Mouse (Mus musculus) liver, embryonic 12.5 days (tissue): Measurements from ENCODE around the gene Use1. TPM values are rescaled to one million over a fixed set of nuclear protein-coding genes. Genes with fewer than 3 reads are reported as not detected.

ENCODE experiments used
- ATAC-seq: fragments of 200-750 bp; cut with Nextera tagmentation; 2 replicates; pipeline ENCODE4 v1.8.0; 2017; ENCODE audit warnings: moderate number of reproducible peaks, mild to moderate bottlenecking, moderate library complexity
- H3K27ac ChIP-seq: fragments of 300-500 bp; sonication (generic); 2 replicates; pipeline ENCODE4 v1.5.1; 2016; ENCODE audit warnings: mild to moderate bottlenecking
- H3K27me3 ChIP-seq: fragments of 300-500 bp; sonication (generic); replicated peaks from 2 replicates; pipeline ENCODE4 v1.6.1; 2016; ENCODE audit warnings: mild to moderate bottlenecking, moderate library complexity
- H3K36me3 ChIP-seq: fragments of 300-500 bp; sonication (generic); 2 replicates; pipeline ENCODE4 v1.6.1; 2016; ENCODE audit warnings: mild to moderate bottlenecking, moderate library complexity
- H3K4me1 ChIP-seq: fragments of 300-500 bp; sonication (generic); 2 replicates; pipeline ENCODE4 v1.6.1; 2016
- H3K4me2 ChIP-seq: fragments of 300-500 bp; sonication (generic); 2 replicates; pipeline ENCODE4 v1.6.1; 2016; ENCODE audit warnings: mild to moderate bottlenecking, moderate library complexity
- H3K4me3 ChIP-seq: fragments of 300-500 bp; sonication (generic); 2 replicates; pipeline ENCODE4 v1.5.1; 2016; ENCODE audit warnings: mild to moderate bottlenecking, moderate library complexity
- H3K9ac ChIP-seq: fragments of 300-500 bp; sonication (generic); 2 replicates; pipeline ENCODE4 v1.6.1; 2016; ENCODE audit warnings: mild to moderate bottlenecking, moderate library complexity
- H3K9me3 ChIP-seq: fragments of 300-500 bp; sonication (generic); replicated peaks from 2 replicates; pipeline ENCODE4 v1.6.1; 2016; ENCODE audit warnings: mild to moderate bottlenecking, moderate library complexity
- WGBS: fragments of 180-500 bp; shearing (Covaris S2); methylation state at CpG from one replicate; pipeline ENCODE4 v1.1.7; 2016; ENCODE audit not compliant: insufficient replicate concordance; 5-methylcytosine and 5-hydroxymethylcytosine counted together
- polyA plus RNA-seq: library from polyadenylated mRNA; unstranded; fragments of >200 nt; fragmentation: Nextera tagmentation; extraction: Ambion mirVana; gene quantifications from 2 replicates; pipeline ENCODE4 v1.2.1, GENCODE M21; 2016

Use1 gene
- polyA plus RNA-seq, 1 experiment from 2014 or later: 61.1 TPM

DNA sequence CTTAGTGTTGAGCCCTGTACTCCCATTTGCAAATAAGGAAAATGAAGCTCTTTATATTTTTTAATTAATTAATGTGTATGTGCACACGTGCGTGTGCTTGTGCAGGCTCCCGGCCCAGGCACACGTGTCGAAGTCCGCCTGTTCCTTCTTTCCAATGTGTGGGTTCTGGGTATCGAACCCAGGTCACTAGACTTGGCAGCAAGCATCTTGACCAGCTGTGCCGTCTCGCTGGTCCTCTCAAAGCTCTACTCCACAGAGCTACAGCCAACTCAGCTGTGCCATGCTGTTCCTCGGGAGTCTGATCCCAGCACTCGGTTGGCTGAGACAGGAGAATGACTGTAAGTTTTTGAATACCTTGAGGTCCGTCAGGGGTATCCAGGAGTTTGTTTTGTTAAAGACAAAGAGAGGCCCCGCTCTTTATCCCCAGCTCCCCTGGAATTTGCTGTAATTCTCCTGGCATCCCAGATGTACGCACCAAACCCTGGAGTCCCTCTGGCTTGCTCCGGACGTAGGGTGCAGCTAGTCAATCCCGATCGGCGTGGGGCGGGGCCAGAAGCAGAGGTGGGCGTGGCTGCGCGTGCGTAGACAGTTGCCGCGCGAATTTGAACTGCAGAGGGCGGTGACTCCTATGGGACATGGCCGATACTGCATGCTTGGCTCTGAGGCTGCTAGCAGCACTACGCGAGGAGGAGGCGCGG lies 38.9 kb downstream of the Use1 start, which contains the start of gene Ankle1:
Gene Ankle1, plus strand, starts transcription at position 610 of the 698 bp plus-strand sequence.
- Histone ChIP-seq H3K9ac (peak within 1 kb of the TSS; percentile 91), H3K27ac (peak within 1 kb of the TSS; percentile 85), H3K27me3 (no peaks in the 10 kb centered on the region), H3K36me3 (peaks cover 57% of the 10 kb centered on the region), H3K4me2 (peak within 1 kb of the TSS; percentile 86), H3K9me3 (no peaks in the 10 kb centered on the region), H3K4me1 (peaks cover 41% of the 10 kb centered on the region), H3K4me3 (peak within 1 kb of the TSS; percentile 92)
- ATAC-seq: peak; percentile 88
- WGBS: 10% methylated on average over 33 of the region's 33 CpGs

DNA sequence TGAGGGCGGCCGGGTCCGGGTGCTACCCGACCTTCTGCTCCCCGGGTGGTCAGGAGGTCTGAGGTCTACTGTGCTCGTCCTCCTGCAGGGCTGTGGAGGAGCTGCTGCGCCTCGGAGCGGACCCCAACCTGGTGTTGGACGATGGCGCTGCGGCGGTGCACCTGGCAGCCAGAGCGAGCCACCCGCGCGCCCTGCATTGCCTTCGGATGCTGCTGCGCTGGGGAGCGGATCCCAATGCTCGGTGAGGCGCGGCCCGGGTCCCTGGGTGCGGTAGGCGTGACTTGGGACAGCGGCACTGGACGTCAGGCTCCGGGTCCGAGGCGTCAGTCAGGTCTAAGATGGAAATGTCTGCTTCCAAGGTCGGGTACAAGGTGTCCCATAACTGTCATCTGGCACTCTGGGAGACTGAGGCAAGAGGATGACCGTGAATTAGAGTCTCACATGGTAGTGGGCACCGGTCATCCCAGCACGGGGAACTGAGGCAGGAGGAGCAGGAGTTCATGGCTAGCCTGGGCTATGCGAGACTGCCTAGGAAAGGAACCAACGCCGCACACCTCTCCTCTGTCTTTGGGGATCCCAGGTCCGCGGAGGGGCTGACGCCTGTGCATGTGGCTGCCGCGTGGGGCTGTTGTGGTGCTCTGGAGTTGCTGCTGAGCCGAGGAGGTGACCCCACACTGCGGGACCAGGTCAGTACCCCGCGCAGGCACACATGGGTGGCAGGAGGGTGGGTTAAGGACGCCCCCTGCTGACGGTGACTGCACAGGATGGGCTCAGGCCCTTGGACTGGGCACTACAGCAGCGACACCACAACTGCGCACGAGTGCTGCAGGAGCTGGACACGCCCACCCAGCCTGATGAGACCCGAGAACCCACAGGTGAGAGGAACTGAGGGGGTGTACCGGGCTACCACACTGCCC lies 39.7 kb downstream of the Use1 start:
- ATAC-seq: peak; percentile 80
- Histone ChIP-seq H3K9ac (peak overlapping the region; percentile 91), H3K9me3 (no peaks in the 10 kb centered on the region), H3K27ac (peak overlapping the region; percentile 85), H3K4me2 (peak overlapping the region; percentile 86), H3K27me3 (no peaks in the 10 kb centered on the region), H3K36me3 (peaks cover 53% of the 10 kb centered on the region), H3K4me3 (peak overlapping the region; percentile 92), H3K4me1 (peaks cover 43% of the 10 kb centered on the region)
- under 1% methylated on average over 55 of the region's 55 CpGs for WGBS

DNA sequence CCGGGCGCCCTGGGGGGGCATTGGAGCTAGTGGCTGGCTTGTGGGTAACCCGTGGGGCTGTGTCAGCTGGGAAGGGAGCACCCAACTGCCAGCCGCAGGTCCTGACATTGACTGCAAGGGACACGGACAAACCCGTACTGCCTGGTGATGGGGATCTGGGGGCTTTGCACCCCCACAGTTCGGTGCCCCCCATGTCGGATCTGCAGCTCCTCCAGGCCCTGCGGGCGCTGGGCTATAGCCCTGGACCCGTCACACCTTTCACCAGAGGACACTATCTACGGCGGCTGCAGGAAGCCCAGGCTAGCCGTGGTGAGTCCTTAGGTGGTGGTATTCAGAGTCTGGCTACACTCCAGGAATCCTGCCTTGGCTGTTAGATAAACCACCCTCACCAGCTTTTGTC lies 40.8 kb downstream of the Use1 start:
- peak overlapping the region; percentile 92 for H3K4me3 ChIP-seq
- peaks cover 52% of the 10 kb centered on the region for H3K36me3 ChIP-seq
- no peaks in the 10 kb centered on the region for H3K27me3 ChIP-seq
- H3K9me3 ChIP-seq: no peaks in the 10 kb centered on the region
- WGBS: 93% methylated on average over 14 of the region's 14 CpGs
- H3K27ac ChIP-seq: no peak overlapping the region
- ATAC-seq: no peak
- H3K9ac ChIP-seq: peak overlapping the region; percentile 91; the same call in 1 of the 2 replicates
- H3K4me1 ChIP-seq: peaks cover 49% of the 10 kb centered on the region
- peak overlapping the region; percentile 86 for H3K4me2 ChIP-seq

GRCm38 (mm10) chr8:71408231-71408630 lies 41.6 kb downstream of the Use1 start:
- Histone ChIP-seq H3K36me3 (peaks cover 44% of the 10 kb centered on the region), H3K4me3 (no peak overlapping the region), H3K9me3 (no peaks in the 10 kb centered on the region), H3K27ac (no peak overlapping the region), H3K4me1 (peaks cover 49% of the 10 kb centered on the region), H3K27me3 (no peaks in the 10 kb centered on the region), H3K4me2 (no peak overlapping the region), H3K9ac (no peak overlapping the region)
- ATAC-seq: no peak
- 83% methylated on average over 4 of the region's 4 CpGs for WGBS

DNA sequence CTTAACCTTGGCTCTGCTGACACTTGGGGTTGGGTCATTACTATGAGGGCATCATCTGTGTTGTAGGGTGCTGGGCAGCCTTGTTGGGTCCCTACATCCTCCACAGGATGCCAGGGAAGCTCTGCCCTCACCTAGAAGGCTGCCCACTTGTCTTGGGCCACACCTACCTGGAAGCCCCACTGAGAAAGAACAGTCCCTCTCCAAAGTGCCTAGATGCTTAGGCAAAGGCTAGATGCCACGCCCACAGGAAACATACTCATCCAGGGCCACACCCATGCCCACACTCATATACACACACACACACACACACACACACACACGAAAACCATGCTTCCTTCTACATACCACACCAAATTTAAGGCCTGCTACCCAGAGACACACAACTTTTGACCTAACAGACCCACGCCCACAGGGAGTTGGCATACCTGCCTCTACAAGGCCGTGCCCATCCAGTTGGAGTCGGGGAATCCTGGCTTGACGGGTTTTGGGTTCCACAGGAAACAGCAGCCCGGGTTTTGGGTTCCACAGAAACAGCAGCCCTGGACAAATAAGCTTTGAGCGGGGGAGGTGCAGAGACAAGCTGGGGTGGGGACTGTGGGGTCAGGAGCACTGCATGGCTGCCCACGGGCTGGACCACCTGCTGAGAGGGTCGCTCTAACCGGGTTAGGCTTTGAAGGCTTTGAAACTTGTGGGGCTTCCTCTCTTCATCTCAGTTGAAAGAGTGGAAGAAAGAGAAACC lies 45.1 kb downstream of the Use1 start:
- Histone ChIP-seq H3K4me2 (no peak overlapping the region), H3K27me3 (no peaks in the 10 kb centered on the region), H3K9ac (no peak overlapping the region), H3K4me1 (peaks cover 26% of the 10 kb centered on the region), H3K36me3 (peaks cover 37% of the 10 kb centered on the region), H3K9me3 (no peaks in the 10 kb centered on the region), H3K4me3 (no peak overlapping the region), H3K27ac (no peak overlapping the region)
- ATAC-seq: peak; percentile 9; the same call in 1 of the 2 replicates
- 39% methylated on average over 11 of the region's 11 CpGs for WGBS

Other genes starting within 250 kb of the Use1 start
- gene Myo9b, start 94.1 kb upstream of the Use1 start, polyA plus RNA-seq: 13.5 and 13.8 TPM in 2 replicates
- gene Haus8, start 93.9 kb upstream of the Use1 start, polyA plus RNA-seq: 60.1 and 62.8 TPM in 2 replicates
- gene Ocel1, start 4.5 kb downstream of the Use1 start, polyA plus RNA-seq: 6.8 and 6.9 TPM in 2 replicates
- gene Nr2f6, start 15.1 kb downstream of the Use1 start, polyA plus RNA-seq: 35.3 and 38.8 TPM in 2 replicates
- gene Ushbp1, start 29.0 kb downstream of the Use1 start, polyA plus RNA-seq: 3.6 and 4.0 TPM in 2 replicates
- gene Babam1, start 30.0 kb downstream of the Use1 start, polyA plus RNA-seq: 79.0 and 82.6 TPM in 2 replicates
- gene Ankle1, start 39.2 kb downstream of the Use1 start, polyA plus RNA-seq: 57.9 and 58.3 TPM in 2 replicates
- 16.0 and 17.4 TPM in 2 replicates for gene Abhd8, start 96.8 kb downstream of the Use1 start, polyA plus RNA-seq
- 168 and 173 TPM in 2 replicates for gene Mrpl34, start 98.1 kb downstream of the Use1 start, polyA plus RNA-seq
- 60.6 and 63.1 TPM in 2 replicates for gene Dda1, start 102.4 kb downstream of the Use1 start, polyA plus RNA-seq
- 1.2 TPM in 2 replicates for gene Ano8, start 119.1 kb downstream of the Use1 start, polyA plus RNA-seq
- 9.3 and 9.6 TPM in 2 replicates for gene Gtpbp3, start 121.3 kb downstream of the Use1 start, polyA plus RNA-seq
- gene Plvap, start 144.9 kb downstream of the Use1 start, polyA plus RNA-seq: 44.8 and 46.7 TPM in 2 replicates
- gene Ccdc194, start 158.9 kb downstream of the Use1 start, polyA plus RNA-seq: 0.30 and 0.57 TPM in 2 replicates
- gene Bst2, start 170.6 kb downstream of the Use1 start, polyA plus RNA-seq: 28.7 and 29.4 TPM in 2 replicates
- gene Mvb12a, start 176.1 kb downstream of the Use1 start, polyA plus RNA-seq: 39.2 and 42.7 TPM in 2 replicates
- 0.61 and 0.75 TPM in 2 replicates for gene Tmem221, start 192.0 kb downstream of the Use1 start, polyA plus RNA-seq
- 0.32 and 0.36 TPM in 2 replicates for gene Nxnl1, start 199.8 kb downstream of the Use1 start, polyA plus RNA-seq
- 4.1 and 4.4 TPM in 2 replicates for gene Slc27a1, start 202.0 kb downstream of the Use1 start, polyA plus RNA-seq
- gene Pgls, start 225.3 kb downstream of the Use1 start, polyA plus RNA-seq: 138 and 144 TPM in 2 replicates
- gene Fam129c, start 230.8 kb downstream of the Use1 start, polyA plus RNA-seq: 1.3 and 2.3 TPM in 2 replicates
- 29.0 and 30.1 TPM in 2 replicates for gene Colgalt1, start 244.2 kb downstream of the Use1 start, polyA plus RNA-seq